Mouse (Mus musculus) MEL (cell line): ENCODE measurements around the gene Ubxn4. TPM values are rescaled to one million over a fixed set of nuclear protein-coding genes. Genes with fewer than 3 reads are reported as not detected.

Experiments
- DNase-seq: peaks from one replicate; pipeline ENCODE4 v3.0.0; 2011; ENCODE audit warnings: low read depth, low spot score
- H3K27ac ChIP-seq: 2 replicates; pipeline ENCODE4 v1.5.1; 2012; ENCODE audit warnings: low read depth, mild to moderate bottlenecking, control low read depth, low read length, moderate library complexity; ENCODE audit not compliant: control insufficient read depth
- H3K27me3 ChIP-seq, 2 experiments: fragments of 150-350 bp in 1 of 2; sonication (generic) in 1 of 2; 2 replicates each; pipeline ENCODE4 v1.6.1; 2012; ENCODE audit warnings: low read length in 2 of 2, mild to moderate bottlenecking in 2 of 2, improper control_type of control experiment in 1 of 2, moderate library complexity in 1 of 2; ENCODE audit not compliant: insufficient read depth in 2 of 2, control insufficient read depth in 1 of 2
- H3K36me3 ChIP-seq, 2 experiments: 2 replicates each; pipeline ENCODE4 v1.6.1; 2012 to 2014; ENCODE audit warnings: low read length in 2 of 2, improper control_type of control experiment in 1 of 2, inconsistent platforms in 1 of 2, mild to moderate bottlenecking in 1 of 2; ENCODE audit not compliant: insufficient read depth in 2 of 2, control insufficient read depth in 1 of 2
- H3K4me1 ChIP-seq, 2 experiments: fragments of 150-350 bp in 1 of 2; sonication (generic) in 1 of 2; 2 replicates each; pipeline ENCODE4 v1.6.1; 2012; ENCODE audit warnings: low read length in 2 of 2, improper control_type of control experiment in 1 of 2, mild to moderate bottlenecking in 1 of 2; ENCODE audit not compliant: insufficient read depth in 2 of 2, control insufficient read depth in 1 of 2
- H3K4me3 ChIP-seq, 2 experiments: fragments of 150-350 bp in 1 of 2; sonication (generic) in 1 of 2; 2 replicates each; pipeline ENCODE4 v1.5.1; 2012; ENCODE audit warnings: low read depth in 2 of 2, low read length in 2 of 2, mild to moderate bottlenecking in 2 of 2, moderate library complexity in 2 of 2, control low read depth in 1 of 2, improper control_type of control experiment in 1 of 2; ENCODE audit not compliant: control insufficient read depth in 1 of 2, insufficient read depth in 1 of 2
- H3K79me2 ChIP-seq: 2 replicates; pipeline ENCODE4 v1.6.1; 2012; ENCODE audit warnings: mild to moderate bottlenecking, low read length, moderate library complexity; ENCODE audit not compliant: control insufficient read depth, poor library complexity, insufficient read depth
- H3K9ac ChIP-seq: 2 replicates; pipeline ENCODE4 v1.6.1; 2012; ENCODE audit warnings: low read depth, mild to moderate bottlenecking, control low read depth, low read length, moderate library complexity; ENCODE audit not compliant: control insufficient read depth, poor library complexity, severe bottlenecking
- H3K9me3 ChIP-seq: fragments of 150-350 bp; sonication (generic); replicated peaks from 2 replicates; pipeline ENCODE4 v1.6.1; 2012; ENCODE audit warnings: mild to moderate bottlenecking, low read length, improper control_type of control experiment, moderate library complexity; ENCODE audit not compliant: insufficient read depth
- CTCF ChIP-seq, 3 experiments: IDR thresholded peaks in 2 of 3; conservative IDR thresholded peaks in 1 of 3; 2 replicates each; pipeline ENCODE4 v1.5.1; 2011 to 2012; ENCODE audit warnings: low read length in 3 of 3, low read depth in 2 of 3, mild to moderate bottlenecking in 2 of 3, improper control_type of control experiment in 1 of 3, inconsistent platforms in 1 of 3, mixed read lengths in 1 of 3, moderate library complexity in 1 of 3; ENCODE audit not compliant: control insufficient read depth in 1 of 3, insufficient read depth in 1 of 3, poor library complexity in 1 of 3, severe bottlenecking in 1 of 3
- EP300 ChIP-seq, 2 experiments: IDR thresholded peaks; 2 replicates each; pipeline ENCODE4 v1.6.1; 2011; ENCODE audit warnings: improper control_type of control experiment in 2 of 2, low read length in 2 of 2, low read depth in 1 of 2, mild to moderate bottlenecking in 1 of 2
- ETS1 ChIP-seq: IDR thresholded peaks from 2 replicates; pipeline ENCODE4 v1.6.1; 2012; ENCODE audit warnings: low read depth, mild to moderate bottlenecking, inconsistent platforms, low read length, improper control_type of control experiment, moderate library complexity
- GATA1 ChIP-seq: IDR thresholded peaks from 2 replicates; pipeline ENCODE4 v1.6.1; 2011; ENCODE audit warnings: low read depth, low read length, improper control_type of control experiment
- HCFC1 ChIP-seq: IDR thresholded peaks from 2 replicates; pipeline ENCODE4 v1.6.1; 2012; ENCODE audit warnings: low read depth, mild to moderate bottlenecking, inconsistent platforms, low read length, improper control_type of control experiment, moderate library complexity
- JUND ChIP-seq: IDR thresholded peaks from 2 replicates; pipeline ENCODE4 v1.6.1; 2011; ENCODE audit warnings: low read depth, mild to moderate bottlenecking, improper control_type of control experiment, low read length
- KAT2A ChIP-seq: conservative IDR thresholded peaks from 2 replicates; pipeline ENCODE4 v1.6.1; 2012; ENCODE audit warnings: low read depth, low read length, improper control_type of control experiment, inconsistent platforms
- MAFK ChIP-seq: IDR thresholded peaks from 2 replicates; pipeline ENCODE4 v1.6.1; 2011; ENCODE audit warnings: low read depth, mild to moderate bottlenecking, low read length, improper control_type of control experiment, borderline replicate concordance
- MEF2A ChIP-seq: IDR thresholded peaks from 2 replicates; pipeline ENCODE4 v1.6.1; 2014; ENCODE audit warnings: low read depth, mild to moderate bottlenecking, inconsistent platforms, low read length, improper control_type of control experiment; ENCODE audit not compliant: poor library complexity, insufficient replicate concordance, severe bottlenecking; ENCODE audit errors: extremely low read depth
- MXI1 ChIP-seq: IDR thresholded peaks from 2 replicates; pipeline ENCODE4 v1.6.1; 2011; ENCODE audit warnings: mild to moderate bottlenecking, low read depth, low read length, improper control_type of control experiment
- MYB ChIP-seq: IDR thresholded peaks from 2 replicates; pipeline ENCODE4 v1.6.1; 2011; ENCODE audit warnings: mild to moderate bottlenecking, low read depth, low read length, improper control_type of control experiment
- MYC ChIP-seq: IDR thresholded peaks from 2 replicates; pipeline ENCODE4 v1.6.1; 2011; ENCODE audit warnings: low read depth, mild to moderate bottlenecking, low read length, improper control_type of control experiment, moderate library complexity
- POLR2A ChIP-seq, 2 experiments: IDR thresholded peaks; 2 replicates each; pipeline ENCODE4 v1.6.1; 2011 to 2012; ENCODE audit warnings: low read length in 2 of 2, mild to moderate bottlenecking in 2 of 2, control low read depth in 1 of 2, improper control_type of control experiment in 1 of 2, low read depth in 1 of 2, moderate library complexity in 1 of 2; ENCODE audit not compliant: control insufficient read depth in 1 of 2, insufficient read depth in 1 of 2, poor library complexity in 1 of 2
- POLR2AphosphoS2 ChIP-seq: IDR thresholded peaks from 2 replicates; pipeline ENCODE4 v1.6.1; 2011; ENCODE audit warnings: low read length, improper control_type of control experiment
- RCOR1 ChIP-seq: IDR thresholded peaks from 2 replicates; pipeline ENCODE4 v1.6.1; 2012; ENCODE audit warnings: low read depth, mild to moderate bottlenecking, inconsistent platforms, low read length, improper control_type of control experiment
- SIN3A ChIP-seq: IDR thresholded peaks from 2 replicates; pipeline ENCODE4 v1.6.1; 2012; ENCODE audit warnings: low read length, improper control_type of control experiment, inconsistent platforms
- SMC3 ChIP-seq: IDR thresholded peaks from 2 replicates; pipeline ENCODE4 v1.6.1; 2011; ENCODE audit warnings: low read depth, low read length, improper control_type of control experiment
- TCF12 ChIP-seq: IDR thresholded peaks from 2 replicates; pipeline ENCODE4 v1.6.1; 2014; ENCODE audit warnings: low read depth, mild to moderate bottlenecking, inconsistent platforms, low read length, improper control_type of control experiment, moderate library complexity
- USF1 ChIP-seq: IDR thresholded peaks from 2 replicates; pipeline ENCODE4 v1.6.1; 2014; ENCODE audit warnings: low read depth, mild to moderate bottlenecking, inconsistent platforms, low read length, improper control_type of control experiment, moderate library complexity
- USF2 ChIP-seq, 2 experiments: IDR thresholded peaks; 2 replicates each; pipeline ENCODE4 v1.6.1; 2011 to 2012; ENCODE audit warnings: improper control_type of control experiment in 2 of 2, low read length in 2 of 2, borderline replicate concordance in 1 of 2, inconsistent platforms in 1 of 2, low read depth in 1 of 2, mild to moderate bottlenecking in 1 of 2; ENCODE audit not compliant: insufficient read depth in 1 of 2
- ZNF384 ChIP-seq: IDR thresholded peaks from 2 replicates; pipeline ENCODE4 v1.6.1; 2012; ENCODE audit warnings: low read depth, mild to moderate bottlenecking, inconsistent platforms, low read length, improper control_type of control experiment
- polyA plus RNA-seq, 2 experiments: library from polyadenylated mRNA; stranded (reverse) in 1 of 2; unstranded in 1 of 2; fragments of >175 nt in 1 of 2; fragments of >200 nt in 1 of 2; gene quantifications; 2 replicates each; pipeline versions ENCODE4 v1.2.1 to v1.2.4; 2012; ENCODE audit warnings: low replicate concordance in 2 of 2, low read depth in 1 of 2; ENCODE audit not compliant: insufficient read length in 2 of 2, insufficient read depth in 1 of 2, missing spikeins in 1 of 2
- total RNA-seq: library from RNA; depleted of rRNA; stranded (reverse); fragments of 300-350 nt; gene quantifications from 2 replicates; pipeline ENCODE4 v1.2.3, GENCODE M21; 2012

Ubxn4 gene
- total and polyA plus RNA-seq, 3 experiments = 41.0 to 66.8 TPM; not detected in 1

DNA sequence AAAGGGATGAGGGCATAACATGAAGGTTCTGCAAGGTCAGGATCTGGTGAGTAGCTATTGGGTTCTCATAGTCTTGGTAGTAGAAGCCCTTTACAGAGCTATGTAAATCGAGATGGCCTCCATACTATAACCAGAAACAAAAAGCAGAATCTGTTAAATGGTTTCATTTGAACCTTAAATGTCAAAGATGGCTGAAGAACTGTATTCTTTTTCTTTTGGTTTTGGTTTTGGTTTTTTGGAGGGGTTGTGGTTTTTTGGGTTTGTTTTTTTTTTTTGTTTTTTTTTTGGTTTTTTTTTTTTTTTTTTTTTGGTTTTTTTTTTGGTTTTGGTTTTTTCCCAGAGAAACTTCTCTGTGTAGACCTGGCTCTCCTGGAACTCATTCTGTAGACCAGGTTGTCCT is 46.4 kb upstream of the Ubxn4 start:
- Histone ChIP-seq H3K4me3 (no peak overlapping the region), H3K4me1 (no peaks in the 10 kb centered on the region), H3K27ac (no peak overlapping the region), H3K9ac (no peak overlapping the region), H3K79me2 (no peaks in the 10 kb centered on the region), H3K27me3 (no peaks in the 10 kb centered on the region), H3K36me3 (peaks cover 0 to 26% of the 10 kb centered on the region in 2 experiments; a peak in 2 of 4 replicates), H3K9me3 (no peaks in the 10 kb centered on the region)
- no peak for DNase-seq
- TF ChIP-seq ZNF384 = peak; percentile 57; the same call in 1 of the 2 replicates
- TF ChIP-seq MYC = no peak

DNA sequence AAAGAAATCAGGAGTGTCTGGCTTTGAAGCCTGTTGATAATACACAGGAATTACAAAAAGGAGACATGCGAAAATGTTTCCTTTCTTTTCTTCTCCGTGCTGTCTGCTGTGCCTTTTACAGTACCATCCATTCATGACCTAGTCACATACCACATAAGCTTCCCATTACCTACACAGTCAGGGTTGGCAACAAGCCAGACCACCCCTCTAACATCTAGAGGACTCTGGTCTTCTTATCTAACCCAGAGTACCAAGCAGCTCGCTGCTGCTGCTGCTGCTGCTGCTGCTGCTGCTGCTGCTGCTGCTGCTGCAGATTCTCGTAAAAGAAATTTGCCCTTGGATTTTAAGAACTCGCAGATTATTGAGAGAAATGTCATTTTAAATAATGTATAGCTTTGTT is 30.5 kb upstream of the Ubxn4 start:
- Histone ChIP-seq H3K4me3 (no peak overlapping the region), H3K27ac (no peak overlapping the region), H3K79me2 (no peaks in the 10 kb centered on the region), H3K9me3 (no peaks in the 10 kb centered on the region), H3K4me1 (no peaks in the 10 kb centered on the region; a peak in 1 of 4 replicates), H3K27me3 (no peaks in the 10 kb centered on the region), H3K36me3 (peaks cover 18 to 32% of the 10 kb centered on the region in 2 experiments), H3K9ac (no peak overlapping the region)
- DNase-seq = peak; percentile 95
- TF ChIP-seq EP300 (IDR thresholded peaks at IDR 0.05; ENCODE audit: low read depth in 1 of 2, low read length in 2 of 2) = peak; percentile 47 to 48; a peak in 2 of 4 replicates
- no peak for TF ChIP-seq USF1
- 0 out of 2 replicates have a peak, but pooled peaks have one; percentile 18 for TF ChIP-seq RCOR1
- 0 out of 2 replicates have a peak, but pooled peaks have one; percentile 31 for TF ChIP-seq TCF12
- TF ChIP-seq GATA1 = peak; percentile 44; the same call in 1 of the 2 replicates
- no peak for TF ChIP-seq MEF2A
- TF ChIP-seq ETS1 = peak; percentile 61; the same call in 1 of the 2 replicates

DNA sequence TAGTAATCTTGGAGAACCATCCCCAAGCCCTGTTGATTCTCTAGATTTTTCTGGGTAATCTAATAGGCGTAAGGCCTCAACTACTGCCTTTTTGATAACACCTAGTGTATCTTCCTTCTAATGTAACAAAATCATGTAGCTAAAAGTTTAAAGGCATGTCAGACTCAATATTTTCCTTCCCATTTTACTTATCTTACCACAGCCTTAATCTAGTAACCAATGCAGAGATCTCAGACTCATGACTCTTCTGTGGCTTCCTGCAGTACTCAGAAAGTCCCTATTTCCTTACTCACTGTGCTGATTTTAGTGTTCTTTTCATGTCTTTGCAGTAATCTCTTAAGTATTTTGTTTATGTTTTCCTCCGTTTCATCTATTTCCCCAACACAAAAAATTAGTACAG is 21.9 kb upstream of the Ubxn4 start:
- no peak overlapping the region for H3K9ac ChIP-seq
- no peaks in the 10 kb centered on the region for H3K27me3 ChIP-seq
- peak; percentile 47 for DNase-seq
- peaks cover 11 to 21% of the 10 kb centered on the region in 2 experiments for H3K36me3 ChIP-seq
- peak overlapping the region; percentile 29; the same call in 1 of the 2 replicates for H3K27ac ChIP-seq
- no peak overlapping the region for H3K4me3 ChIP-seq
- no peaks in the 10 kb centered on the region for H3K79me2 ChIP-seq
- no peaks in the 10 kb centered on the region for H3K9me3 ChIP-seq
- peaks cover 0 to 3% of the 10 kb centered on the region in 2 experiments; a peak in 3 of 4 replicates for H3K4me1 ChIP-seq
- TF ChIP-seq POLR2A (IDR thresholded peaks at IDR 0.05; ENCODE audit: control insufficient read depth in 1 of 2, insufficient read depth in 1 of 2, low read depth in 1 of 2, low read length in 2 of 2, poor library complexity in 1 of 2) = no peak
- no peak for TF ChIP-seq HCFC1
- TF ChIP-seq MXI1 = peak; percentile 35; the same call in 1 of the 2 replicates
- no peak for TF ChIP-seq TCF12
- no peak for TF ChIP-seq MYC
- peak; percentile 96 for TF ChIP-seq RCOR1
- TF ChIP-seq GATA1 = peak; percentile 69
- TF ChIP-seq MYB = no peak
- no peak for TF ChIP-seq MEF2A
- TF ChIP-seq JUND = no peak
- TF ChIP-seq EP300 (IDR thresholded peaks at IDR 0.05; ENCODE audit: low read depth in 1 of 2, low read length in 2 of 2) = peak; percentile 57 to 71; a peak in 3 of 4 replicates
- TF ChIP-seq SMC3 = no peak
- no peak for TF ChIP-seq CTCF (IDR thresholded peaks at IDR 0.05 in 2 of 3, conservative IDR thresholded peaks at IDR 0.05 in 1 of 3; ENCODE audit: control insufficient read depth in 1 of 3, insufficient read depth in 1 of 3, low read depth in 2 of 3, low read length in 3 of 3, poor library complexity in 1 of 3, severe bottlenecking in 1 of 3)
- TF ChIP-seq KAT2A = no peak
- TF ChIP-seq POLR2AphosphoS2 = no peak
- no peak for TF ChIP-seq ZNF384
- peak; percentile 21; the same call in 1 of the 2 replicates for TF ChIP-seq SIN3A
- TF ChIP-seq USF2 (IDR thresholded peaks at IDR 0.05; ENCODE audit: borderline replicate concordance in 1 of 2, insufficient read depth in 1 of 2, low read depth in 1 of 2, low read length in 2 of 2) = no peak
- TF ChIP-seq MAFK = peak; percentile 28; the same call in 1 of the 2 replicates
